Mouse (Mus musculus) megakaryocyte progenitor cell, adult 5-6 weeks (primary cell): ENCODE data around the gene Rcor1. TPM values are rescaled to one million over a fixed set of nuclear protein-coding genes. Genes with fewer than 3 reads are reported as not detected.

Experiments used
- ATAC-seq: replicated peaks from 2 replicates; pipeline ENCODE4 v1.8.0; 2016; ENCODE audit warnings: mild to moderate bottlenecking, moderate TSS enrichment, inconsistent platforms; ENCODE audit not compliant: poor library complexity
- total RNA-seq, 2 experiments: library from RNA; stranded (forward) in 1 of 2; stranded (reverse) in 1 of 2; fragments of 157-497, 149-512 nt in 1 of 2; fragments of 200-1000 nt in 1 of 2; gene quantifications; 2 replicates each; pipeline versions ENCODE4 v1.2.3 to v1.2.4; 2015 to 2017

Rcor1 gene
- total RNA-seq, 2 experiments from 2014 or later = 41.1 to 59.9 TPM

GRCm38 (mm10) chr12:111021138-111021537, 18.0 kb upstream of the Rcor1 start:
- no peak for ATAC-seq

- no peak for ATAC-seq
These were observed 17.6 kb upstream of the Rcor1 start for GRCm38 (mm10) chr12:111021577-111021976.

GRCm38 (mm10) chr12:111028176-111029167, 10.7 kb upstream of the Rcor1 start:
- ATAC-seq = peak; percentile 74

- ATAC-seq = peak; percentile 24; the same call in 1 of the 2 replicates
These were observed 9.8 kb upstream of the Rcor1 start for GRCm38 (mm10) chr12:111029291-111029890.

GRCm38 (mm10) chr12:111032839-111033238, 6.3 kb upstream of the Rcor1 start:
- ATAC-seq = no peak

GRCm38 (mm10) chr12:111035182-111035824, 3.8 kb upstream of the Rcor1 start:
- ATAC-seq = peak; percentile 46

GRCm38 (mm10) chr12:111036198-111036775, 2.9 kb upstream of the Rcor1 start:
- no peak for ATAC-seq

GRCm38 (mm10) chr12:111037241-111038180, 1.6 kb upstream of the Rcor1 start:
- no peak for ATAC-seq

- peak; percentile 26 for ATAC-seq
These were observed 748 bp upstream of the Rcor1 start for GRCm38 (mm10) chr12:111038231-111038975.

GRCm38 (mm10) chr12:111039771-111040530, 800 bp downstream of the Rcor1 start:
- no peak for ATAC-seq

- ATAC-seq = no peak
These were observed 1.3 kb downstream of the Rcor1 start for GRCm38 (mm10) chr12:111040531-111040860.

- no peak for ATAC-seq
These were observed 2.0 kb downstream of the Rcor1 start for GRCm38 (mm10) chr12:111041196-111041595.

- ATAC-seq = no peak
These were observed 3.2 kb downstream of the Rcor1 start for GRCm38 (mm10) chr12:111042365-111042764.

GRCm38 (mm10) chr12:111044880-111045279, 5.7 kb downstream of the Rcor1 start:
- ATAC-seq = 0 out of 2 replicates have a peak, but pooled peaks have one; percentile 22

- no peak for ATAC-seq
These were observed 7.7 kb downstream of the Rcor1 start for GRCm38 (mm10) chr12:111046866-111047265.

- no peak for ATAC-seq
These were observed 9.1 kb downstream of the Rcor1 start for GRCm38 (mm10) chr12:111048201-111048600.

GRCm38 (mm10) chr12:111050256-111050655, 11.1 kb downstream of the Rcor1 start:
- ATAC-seq = no peak

- ATAC-seq = no peak
These were observed 24.2 kb downstream of the Rcor1 start for GRCm38 (mm10) chr12:111063361-111063760.

GRCm38 (mm10) chr12:111064220-111064619, 25.1 kb downstream of the Rcor1 start:
- no peak for ATAC-seq
